Mouse (Mus musculus): ENCODE results near the gene Gm42688.

DNA sequence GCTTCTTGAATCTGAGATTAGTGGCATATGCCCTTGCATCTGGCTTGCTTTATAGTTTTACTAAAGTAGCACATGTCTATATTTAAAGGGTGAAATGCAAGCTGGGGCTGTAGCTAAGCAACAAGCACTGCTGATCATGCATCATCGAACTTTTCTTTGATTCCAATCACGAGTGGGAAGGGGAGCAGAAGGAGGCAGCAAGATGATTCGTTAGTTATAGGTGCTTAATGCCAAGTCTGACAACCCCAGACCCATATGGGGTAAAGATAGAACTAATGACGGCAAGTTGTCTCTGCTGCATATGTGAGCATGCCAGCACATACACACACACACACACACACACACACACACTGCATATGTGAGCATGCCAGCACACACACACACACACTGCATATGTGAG is 2.7 kb downstream of the Gm42688 start:
- TF ChIP-seq CTCF (conservative IDR thresholded peaks at IDR 0.05; ENCODE audit: low read length), result no peak
- no peak for TF ChIP-seq NANOG (IDR thresholded peaks at IDR 0.05; ENCODE audit: borderline replicate concordance, low read length)
